Mouse (Mus musculus): Measurements from ENCODE around the gene Cryaa. TPM values are rescaled to one million over a fixed set of nuclear protein-coding genes. Genes with fewer than 3 reads are reported as not detected.
A peak's percentile ranks its signal among the peaks of the same experiment; 100 is the strongest.
"Not testable (repeated sequence)": the region's sequence is repeated elsewhere in the genome, so short reads cannot be mapped to it uniquely, and the experiment has no call there.

The Cryaa gene
- polyA plus RNA-seq, 1 experiment = not detected

- 18% methylated on average over 1 of the region's 1 CpGs for whole genome bisulfite sequencing
- Histone ChIP-seq H3K4me1 (ENCODE audit: control insufficient read depth, insufficient read depth, low read length) (peaks cover 1% of the 10 kb centered on the region; the same call in 1 of the 2 replicates), H3K27ac (ENCODE audit: control insufficient read depth, insufficient read depth, low read depth, low read length, poor library complexity) (no peak overlapping the region), H3K4me3 (replicated peaks; ENCODE audit: control insufficient read depth, low read depth, low read length) (no peak overlapping the region)
- TF ChIP-seq POLR2A (IDR thresholded peaks at IDR 0.05; ENCODE audit: borderline replicate concordance, control insufficient read depth, low read depth, low read length) (no peak), CTCF (IDR thresholded peaks at IDR 0.05; ENCODE audit: control insufficient read depth, insufficient read depth, low read length) (no peak)
Measured at GRCm38 (mm10) chr17:31689606-31690005, 12.0 kb downstream of the Cryaa start.

- Histone ChIP-seq H3K4me1 (ENCODE audit: control insufficient read depth, insufficient read depth, low read length) (peaks cover 1% of the 10 kb centered on the region; the same call in 1 of the 2 replicates), H3K27ac (ENCODE audit: control insufficient read depth, insufficient read depth, low read depth, low read length, poor library complexity) (no peak overlapping the region), H3K4me3 (replicated peaks; ENCODE audit: control insufficient read depth, low read depth, low read length) (no peak overlapping the region)
- 37% methylated on average over 5 of the region's 5 CpGs for WGBS
- TF ChIP-seq CTCF (IDR thresholded peaks at IDR 0.05; ENCODE audit: control insufficient read depth, insufficient read depth, low read length) (no peak), POLR2A (IDR thresholded peaks at IDR 0.05; ENCODE audit: borderline replicate concordance, control insufficient read depth, low read depth, low read length) (no peak)
Measured at GRCm38 (mm10) chr17:31692918-31693317, 15.3 kb downstream of the Cryaa start.

GRCm38 (mm10) chr17:31693330-31694022 lies 15.9 kb downstream of the Cryaa start:
- Histone ChIP-seq H3K4me3 (replicated peaks; ENCODE audit: control insufficient read depth, low read depth, low read length) (no peak overlapping the region), H3K27ac (ENCODE audit: control insufficient read depth, insufficient read depth, low read depth, low read length, poor library complexity) (no peak overlapping the region), H3K4me1 (ENCODE audit: control insufficient read depth, insufficient read depth, low read length) (peaks cover 1% of the 10 kb centered on the region; the same call in 1 of the 2 replicates)
- TF ChIP-seq POLR2A (IDR thresholded peaks at IDR 0.05; ENCODE audit: borderline replicate concordance, control insufficient read depth, low read depth, low read length) (no peak), CTCF (IDR thresholded peaks at IDR 0.05; ENCODE audit: control insufficient read depth, insufficient read depth, low read length) (peak; percentile 87)
- 6% methylated on average over 20 of the region's 20 CpGs for WGBS

GRCm38 (mm10) chr17:31694023-31694376 lies 16.4 kb downstream of the Cryaa start:
- Histone ChIP-seq H3K27ac (ENCODE audit: control insufficient read depth, insufficient read depth, low read depth, low read length, poor library complexity) (no peak overlapping the region), H3K4me1 (ENCODE audit: control insufficient read depth, insufficient read depth, low read length) (peaks cover 1% of the 10 kb centered on the region; the same call in 1 of the 2 replicates), H3K4me3 (replicated peaks; ENCODE audit: control insufficient read depth, low read depth, low read length) (no peak overlapping the region)
- TF ChIP-seq POLR2A (IDR thresholded peaks at IDR 0.05; ENCODE audit: borderline replicate concordance, control insufficient read depth, low read depth, low read length) = no peak
- no peak for TF ChIP-seq CTCF (IDR thresholded peaks at IDR 0.05; ENCODE audit: control insufficient read depth, insufficient read depth, low read length)
- 77% methylated on average over 7 of the region's 7 CpGs for WGBS

GRCm38 (mm10) chr17:31694949-31695348 lies 17.3 kb downstream of the Cryaa start:
- TF ChIP-seq CTCF (IDR thresholded peaks at IDR 0.05; ENCODE audit: control insufficient read depth, insufficient read depth, low read length) (no peak), POLR2A (IDR thresholded peaks at IDR 0.05; ENCODE audit: borderline replicate concordance, control insufficient read depth, low read depth, low read length) (no peak)
- peaks cover 1% of the 10 kb centered on the region; the same call in 1 of the 2 replicates for H3K4me1 ChIP-seq (ENCODE audit: control insufficient read depth, insufficient read depth, low read length)
- 73% methylated on average over 1 of the region's 1 CpGs for WGBS
- no peak overlapping the region for H3K27ac ChIP-seq (ENCODE audit: control insufficient read depth, insufficient read depth, low read depth, low read length, poor library complexity)
- no peak overlapping the region for H3K4me3 ChIP-seq (replicated peaks; ENCODE audit: control insufficient read depth, low read depth, low read length)

GRCm38 (mm10) chr17:31695356-31695755 lies 17.7 kb downstream of the Cryaa start:
- WGBS = 80% methylated on average over 7 of the region's 7 CpGs
- not testable (repeated sequence) for H3K27ac ChIP-seq (ENCODE audit: control insufficient read depth, insufficient read depth, low read depth, low read length, poor library complexity); H3K4me1 ChIP-seq (ENCODE audit: control insufficient read depth, insufficient read depth, low read length); H3K4me3 ChIP-seq (replicated peaks; ENCODE audit: control insufficient read depth, low read depth, low read length)

GRCm38 (mm10) chr17:31698347-31698746 lies 20.7 kb downstream of the Cryaa start:
- Histone ChIP-seq H3K4me3 (replicated peaks; ENCODE audit: control insufficient read depth, low read depth, low read length) (no peak overlapping the region), H3K27ac (ENCODE audit: control insufficient read depth, insufficient read depth, low read depth, low read length, poor library complexity) (no peak overlapping the region), H3K4me1 (ENCODE audit: control insufficient read depth, insufficient read depth, low read length) (peaks cover 3% of the 10 kb centered on the region)
- TF ChIP-seq CTCF (IDR thresholded peaks at IDR 0.05; ENCODE audit: control insufficient read depth, insufficient read depth, low read length) (no peak), POLR2A (IDR thresholded peaks at IDR 0.05; ENCODE audit: borderline replicate concordance, control insufficient read depth, low read depth, low read length) (no peak)
- WGBS = 82% methylated on average over 11 of the region's 11 CpGs

- H3K4me1 ChIP-seq (ENCODE audit: control insufficient read depth, insufficient read depth, low read length) = peaks cover 1% of the 10 kb centered on the region; the same call in 1 of the 2 replicates
- TF ChIP-seq CTCF (IDR thresholded peaks at IDR 0.05; ENCODE audit: control insufficient read depth, insufficient read depth, low read length) = no peak
- no peak for TF ChIP-seq POLR2A (IDR thresholded peaks at IDR 0.05; ENCODE audit: borderline replicate concordance, control insufficient read depth, low read depth, low read length)
- H3K27ac ChIP-seq (ENCODE audit: control insufficient read depth, insufficient read depth, low read depth, low read length, poor library complexity) = no peak overlapping the region; the same call in 1 of the 2 replicates
- no peak overlapping the region for H3K4me3 ChIP-seq (replicated peaks; ENCODE audit: control insufficient read depth, low read depth, low read length)
- WGBS = 50% methylated on average over 6 of the region's 6 CpGs
Measured at GRCm38 (mm10) chr17:31703276-31703980, 25.8 kb downstream of the Cryaa start.

Measured in bone marrow, adult 2 months (tissue).